Mouse (Mus musculus) retina, embryonic 14.5 days (tissue): ENCODE results near the gene Madcam1.
"Not testable (repeated sequence)": the region's sequence is repeated elsewhere in the genome, so short reads cannot be mapped to it uniquely, and the experiment has no call there.

Experiments used
- DNase-seq: peaks from one replicate; pipeline ENCODE4 v3.0.0-alpha.2; 2015; ENCODE audit warnings: low spot score

Gene Madcam1

GRCm38 (mm10) chr10:79689178-79689577 lies 24.8 kb downstream of the Madcam1 start:
- no peak for DNase-seq

DNA sequence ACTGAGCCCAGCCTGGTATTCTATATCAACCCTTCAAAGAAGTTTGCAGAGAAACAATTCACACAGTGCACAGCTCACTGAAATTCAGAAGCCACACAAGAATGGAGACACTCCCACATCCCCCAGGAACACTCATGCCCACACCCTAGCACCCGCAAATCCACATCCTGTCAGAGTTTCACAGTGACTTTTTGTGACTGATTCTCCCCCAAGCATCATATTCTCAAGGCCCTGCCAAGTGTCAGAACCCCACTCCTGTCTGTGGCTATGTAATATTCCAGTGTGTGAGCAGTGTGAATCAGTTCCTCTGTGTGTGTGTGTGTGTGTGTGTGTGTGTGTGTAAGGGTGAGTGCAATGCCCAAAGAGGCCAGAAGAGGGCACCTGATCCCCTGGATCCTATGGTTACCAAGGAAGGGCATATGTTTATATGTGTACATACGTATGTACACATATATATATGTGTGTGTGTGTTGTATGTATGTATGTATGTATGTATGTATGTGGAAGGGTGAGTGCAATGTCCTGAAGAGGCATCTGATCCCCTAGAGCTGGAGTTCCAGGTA lies 27.7 kb downstream of the Madcam1 start:
- no peak for DNase-seq

GRCm38 (mm10) chr10:79693580-79694378 lies 29.4 kb downstream of the Madcam1 start:
- DNase-seq, result no peak

DNA sequence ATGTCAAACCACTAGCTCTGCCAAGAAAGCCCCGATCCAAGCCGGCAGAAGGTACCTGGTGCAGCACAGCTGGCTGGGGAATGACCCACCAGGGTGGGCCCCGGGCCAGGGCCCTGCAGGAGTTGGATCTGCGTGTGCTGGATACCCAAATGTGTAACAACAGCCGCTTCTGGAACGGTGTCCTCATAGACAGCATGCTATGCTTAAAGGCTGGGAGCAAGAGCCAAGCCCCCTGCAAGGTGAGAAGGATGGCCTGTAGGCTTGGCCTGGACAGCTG lies 30.0 kb downstream of the Madcam1 start:
- no peak for DNase-seq

- DNase-seq, result peak; percentile 85
Measured at GRCm38 (mm10) chr10:79695231-79696128, 31.1 kb downstream of the Madcam1 start.

GRCm38 (mm10) chr10:79696129-79696651 lies 31.8 kb downstream of the Madcam1 start:
- no peak for DNase-seq

GRCm38 (mm10) chr10:79697916-79698315 lies 33.6 kb downstream of the Madcam1 start:
- no peak for DNase-seq

DNA sequence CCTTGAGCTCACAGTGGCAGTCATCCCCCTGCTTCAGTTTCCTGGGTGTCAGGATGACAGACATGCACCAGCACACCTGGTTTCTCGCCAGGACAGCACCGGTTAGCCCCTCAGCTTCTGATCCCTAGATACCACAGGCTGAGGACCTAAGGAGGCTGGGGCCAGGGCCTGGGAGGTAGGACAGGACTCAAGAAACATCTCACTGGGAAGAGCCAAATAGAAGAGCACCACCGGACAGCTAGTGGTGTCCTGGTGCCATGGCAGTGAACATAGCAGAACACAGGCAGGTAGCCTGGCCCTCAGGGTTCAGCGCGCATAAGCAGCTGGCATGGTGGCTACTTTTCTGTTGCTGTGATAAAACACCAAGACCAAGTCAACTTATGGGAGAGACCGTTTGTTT lies 34.1 kb downstream of the Madcam1 start:
- DNase-seq, result no peak

- DNase-seq, result no peak
Measured at GRCm38 (mm10) chr10:79700676-79701075, 36.3 kb downstream of the Madcam1 start.

DNA sequence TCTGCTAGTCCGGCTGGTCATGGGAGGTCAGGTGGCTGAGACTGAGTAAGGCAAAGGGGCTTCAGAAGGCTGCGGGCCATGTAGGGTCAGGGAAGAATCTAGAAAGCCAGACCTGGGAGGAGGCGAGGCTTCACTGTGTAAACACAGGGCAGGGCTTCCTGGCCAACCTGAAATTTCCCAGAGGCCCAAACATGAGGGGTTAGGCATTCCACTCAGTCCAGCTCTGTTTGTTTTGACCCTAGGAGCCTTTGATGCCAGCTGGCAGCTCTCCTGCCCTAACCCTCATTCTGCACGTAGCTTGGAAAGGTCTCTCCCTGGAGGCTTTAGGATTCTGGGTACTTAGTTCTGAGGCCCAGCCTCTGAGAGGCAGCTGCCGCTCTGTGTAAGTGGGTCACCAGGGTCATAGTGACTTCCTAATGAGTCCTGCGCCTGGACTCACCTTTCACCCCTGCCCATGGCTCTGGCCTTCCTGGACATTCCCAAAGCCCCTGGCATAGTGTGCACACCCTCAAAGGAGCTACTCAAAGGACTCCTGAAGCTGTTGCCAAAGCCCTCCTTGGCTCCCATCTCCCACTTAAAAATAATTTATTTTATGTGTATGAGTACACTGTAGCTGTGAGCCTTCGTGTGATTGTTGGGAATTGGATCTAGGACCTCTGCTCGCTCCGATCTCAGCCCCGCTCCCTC lies 37.2 kb downstream of the Madcam1 start:
- DNase-seq, result no peak

DNA sequence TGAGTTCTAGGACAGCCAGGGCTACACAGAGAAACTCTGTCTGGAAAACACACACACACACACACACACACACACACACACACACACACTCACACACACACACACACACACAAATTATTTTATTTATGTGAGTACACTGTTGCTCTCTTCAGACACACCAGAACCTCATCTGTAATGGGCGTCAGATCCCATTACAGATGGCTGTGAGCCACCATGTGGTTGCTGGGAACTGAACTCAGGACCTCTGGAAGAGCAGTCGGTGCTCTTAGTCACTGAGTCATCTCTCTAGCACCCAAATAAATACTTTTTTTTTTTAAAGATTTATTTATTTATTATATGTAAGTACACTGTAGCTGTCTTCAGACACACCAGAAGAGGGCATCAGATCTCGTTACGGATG lies 38.6 kb downstream of the Madcam1 start:
- DNase-seq, result not testable (repeated sequence)

DNA sequence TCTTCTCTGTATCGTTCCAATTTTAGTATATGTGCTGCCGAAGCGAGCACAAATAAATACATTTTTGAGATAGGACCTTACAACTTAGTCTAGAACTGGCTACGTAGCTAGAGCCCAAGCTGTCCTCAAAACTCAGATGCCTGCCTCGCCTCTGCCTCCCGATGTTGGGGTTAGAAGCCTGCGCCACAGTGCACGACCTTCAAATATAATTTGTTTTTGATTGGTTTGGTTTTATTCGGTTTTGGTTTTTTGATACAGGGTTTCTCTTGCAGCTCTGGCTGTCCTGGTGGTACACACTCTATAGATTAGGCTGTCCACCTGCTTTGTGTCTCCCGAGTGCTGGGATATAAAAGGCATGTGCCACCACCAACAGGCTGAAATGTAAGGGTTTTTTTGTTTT lies 39.2 kb downstream of the Madcam1 start:
- DNase-seq, result no peak

- peak; percentile 98 for DNase-seq
Measured at GRCm38 (mm10) chr10:79704065-79704969, 40.0 kb downstream of the Madcam1 start, which contains the start of gene Bsg. Bsg (plus strand) TSS chr10:79704491.

GRCm38 (mm10) chr10:79704970-79705360 lies 40.6 kb downstream of the Madcam1 start:
- DNase-seq, result no peak

GRCm38 (mm10) chr10:79705951-79706350 lies 41.6 kb downstream of the Madcam1 start:
- no peak for DNase-seq

GRCm38 (mm10) chr10:79706406-79707094 lies 42.2 kb downstream of the Madcam1 start:
- DNase-seq, result no peak

GRCm38 (mm10) chr10:79707162-79707561 lies 42.8 kb downstream of the Madcam1 start:
- DNase-seq, result no peak

DNA sequence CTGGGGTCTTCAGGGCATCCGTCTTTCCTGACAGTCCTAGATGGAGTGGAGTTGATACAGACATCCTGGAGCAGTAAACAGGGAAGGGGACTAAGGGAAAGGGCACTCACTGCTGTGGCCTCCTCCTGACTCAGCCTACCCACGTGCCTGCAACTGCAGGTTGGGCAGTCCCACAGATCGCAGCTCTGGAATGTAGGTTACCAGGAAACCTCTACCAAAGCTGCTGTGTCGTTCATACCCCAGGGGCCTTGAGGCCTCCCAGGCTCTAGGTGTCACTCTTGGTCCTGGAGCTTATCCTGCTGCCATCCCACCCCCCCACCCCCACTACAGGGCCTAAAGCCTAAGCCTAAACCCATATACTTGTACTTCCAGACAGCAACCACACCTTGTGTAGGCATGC lies 43.4 kb downstream of the Madcam1 start:
- no peak for DNase-seq

GRCm38 (mm10) chr10:79708668-79709067 lies 44.3 kb downstream of the Madcam1 start:
- no peak for DNase-seq

DNA sequence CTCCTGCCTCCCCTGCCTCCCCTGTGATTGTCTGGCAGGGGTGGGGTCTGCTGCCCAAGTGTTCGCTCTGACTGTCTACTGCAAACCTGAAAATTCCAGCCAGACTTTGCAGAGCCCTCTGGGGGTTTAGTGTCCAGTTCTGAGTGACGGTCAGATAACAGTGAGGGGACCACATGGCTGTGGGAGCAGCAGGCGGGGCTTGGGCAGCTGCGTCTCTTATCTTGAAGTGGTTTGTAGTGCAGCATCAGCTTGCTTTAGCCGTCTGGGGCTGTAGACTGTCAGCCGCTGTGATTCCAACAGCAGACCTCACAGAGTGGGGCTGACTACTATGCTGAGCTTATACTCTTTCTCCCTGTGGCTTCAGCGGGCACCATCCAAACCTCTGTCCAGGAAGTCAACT lies 44.9 kb downstream of the Madcam1 start:
- DNase-seq, result no peak
